ENCODE assay signal across 8 mouse cellular contexts in the genomic region with DNA sequence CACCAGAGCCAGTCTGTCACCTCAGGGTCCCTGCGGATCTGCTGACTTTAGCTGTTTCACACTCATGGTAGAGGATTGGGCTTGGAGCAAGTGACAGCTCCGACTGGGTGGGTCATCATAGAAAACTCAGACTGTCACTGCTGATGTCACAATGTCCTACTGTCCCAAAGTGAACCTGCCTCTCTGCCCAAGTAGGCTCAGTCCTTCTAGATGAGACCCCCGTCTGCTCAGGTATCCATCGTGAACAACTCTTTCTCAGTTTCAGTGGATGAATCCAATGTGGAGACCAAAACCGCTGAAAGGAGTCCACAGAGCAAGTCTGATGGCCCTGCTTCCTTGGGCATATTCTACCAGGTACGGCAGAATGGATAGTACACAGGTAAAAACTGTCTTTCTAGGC. TPM values are rescaled to one million over a fixed set of nuclear protein-coding genes. Genes with fewer than 3 reads are reported as not detected.
DNase-seq lines count a peak whose midpoint lies in the region; ATAC-seq lines count a peak whose summit lies in the region.

Gene Dcun1d1 (minus strand): TSS at position 101 of the 400 bp plus-strand sequence.

- H3K27ac ChIP-seq in embryonic facial prominence, embryonic 11.5 days (replicated peaks; ENCODE audit: low read depth, low read length) = no peak within 1 kb of the TSS
- no peak within 1 kb of the TSS for H3K27ac ChIP-seq in heart, embryonic 14.5 days (replicated peaks in 1 of 2; ENCODE audit: control insufficient read depth in 1 of 2, insufficient read depth in 1 of 2, low read depth in 2 of 2, low read length in 2 of 2)
- no peak within 1 kb of the TSS for H3K27ac ChIP-seq in neural tube, embryonic 12.5 days

- H3K4me3 ChIP-seq in embryonic facial prominence, embryonic 11.5 days (ENCODE audit: low read depth, low read length) = no peak within 1 kb of the TSS
- no peak within 1 kb of the TSS for H3K4me3 ChIP-seq in heart, embryonic 14.5 days (ENCODE audit: control insufficient read depth in 1 of 2, insufficient read depth in 1 of 2, low read depth in 1 of 2, low read length in 2 of 2)
- H3K4me3 ChIP-seq in neural tube, embryonic 12.5 days = no peak within 1 kb of the TSS

- no peak for DNase-seq in left cerebral cortex, adult 18-20 months (ENCODE audit: low spot score in 2 of 2)
- DNase-seq in left cerebral cortex, adult 11 months (ENCODE audit: low spot score) = no peak
- no peak for DNase-seq in embryonic facial prominence, embryonic 11.5 days (ENCODE audit: low spot score)
- DNase-seq in left cerebral cortex, postnatal 25 days (ENCODE audit: low spot score in 2 of 2) = no peak
- DNase-seq in cerebellum, postnatal 25 days = no peak
- DNase-seq in Muller cell, postnatal 12 days (ENCODE audit: inconsistent ontology term) = no peak

- no peak for ATAC-seq in embryonic facial prominence, embryonic 11.5 days (replicated peaks; ENCODE audit: insufficient number of reproducible peaks, low FRiP score, low TSS enrichment, low read depth)
- no peak for ATAC-seq in heart, embryonic 14.5 days (ENCODE audit: insufficient number of reproducible peaks, insufficient read depth, low FRiP score, low read depth)
- no peak for ATAC-seq in neural tube, embryonic 12.5 days (ENCODE audit: low FRiP score, low read depth)

- H3K4me2 ChIP-seq in embryonic facial prominence, embryonic 11.5 days (ENCODE audit: low read depth, low read length) = no peak within 1 kb of the TSS
- H3K4me2 ChIP-seq in heart, embryonic 14.5 days (ENCODE audit: low read length) = no peak within 1 kb of the TSS
- H3K4me2 ChIP-seq in neural tube, embryonic 12.5 days (replicated peaks) = no peak within 1 kb of the TSS

- 83% methylated on average over 6 of the region's 6 CpGs for WGBS in embryonic facial prominence, embryonic 11.5 days
- 90% methylated on average over 6 of the region's 6 CpGs for WGBS in heart, embryonic 14.5 days
- WGBS in neural tube, embryonic 12.5 days = 96% methylated on average over 6 of the region's 6 CpGs

- no peaks in the 10 kb centered on the region for H3K27me3 ChIP-seq in embryonic facial prominence, embryonic 11.5 days (ENCODE audit: control insufficient read depth, insufficient read depth, low read length)
- H3K27me3 ChIP-seq in heart, embryonic 14.5 days (ENCODE audit: control insufficient read depth, insufficient read depth, low read length) = no peaks in the 10 kb centered on the region
- H3K27me3 ChIP-seq in neural tube, embryonic 12.5 days (replicated peaks) = no peaks in the 10 kb centered on the region

- H3K9me3 ChIP-seq in embryonic facial prominence, embryonic 11.5 days (replicated peaks; ENCODE audit: control insufficient read depth, low read length) = no peaks in the 10 kb centered on the region
- no peaks in the 10 kb centered on the region for H3K9me3 ChIP-seq in heart, embryonic 14.5 days (ENCODE audit: control insufficient read depth, low read length)
- no peaks in the 10 kb centered on the region for H3K9me3 ChIP-seq in neural tube, embryonic 12.5 days

- H3K4me1 ChIP-seq in embryonic facial prominence, embryonic 11.5 days (ENCODE audit: control insufficient read depth, insufficient read depth, low read length) = no peaks in the 10 kb centered on the region
- peaks cover 7 to 8% of the 10 kb centered on the region in 2 experiments for H3K4me1 ChIP-seq in heart, embryonic 14.5 days (ENCODE audit: control insufficient read depth in 2 of 2, insufficient read depth in 2 of 2, low read length in 2 of 2)
- H3K4me1 ChIP-seq in neural tube, embryonic 12.5 days = peaks cover 9% of the 10 kb centered on the region; the same call in 1 of the 2 replicates

- H3K9ac ChIP-seq in embryonic facial prominence, embryonic 11.5 days (replicated peaks; ENCODE audit: low read length) = no peak within 1 kb of the TSS
- H3K9ac ChIP-seq in heart, embryonic 14.5 days (ENCODE audit: low read length) = no peak within 1 kb of the TSS
- H3K9ac ChIP-seq in neural tube, embryonic 12.5 days = no peak within 1 kb of the TSS

- no peaks in the 10 kb centered on the region for H3K36me3 ChIP-seq in embryonic facial prominence, embryonic 11.5 days (replicated peaks; ENCODE audit: control insufficient read depth, insufficient read depth, low read depth, low read length)
- H3K36me3 ChIP-seq in heart, embryonic 14.5 days (ENCODE audit: control insufficient read depth, insufficient read depth, low read length) = peaks cover 9% of the 10 kb centered on the region; the same call in 1 of the 2 replicates
- no peaks in the 10 kb centered on the region for H3K36me3 ChIP-seq in neural tube, embryonic 12.5 days

- intact Hi-C loops in left cerebral cortex, postnatal 25 days (cut with DNase I) = loop anchor here (10.0 kb wide), 1 partner anchor 183 kb away; the partner anchor contains the start of gene Atp11b

RNA-seq across cellular contexts. Expression of gene Dcun1d1, which starts in this region (rescaled TPM):
- total RNA-seq in left cerebral cortex, adult 18-20 months (2021) = 10 to 100 TPM; 71.7 to 75.0 TPM
- 112 and 119 TPM in 2 replicates for polyA plus RNA-seq in embryonic facial prominence, embryonic 11.5 days (2014; fragmentation: Nextera tagmentation; extraction: Ambion mirVana)
- 81.2 and 86.0 TPM in 2 replicates for polyA plus RNA-seq in heart, embryonic 14.5 days (2014; fragmentation: Nextera tagmentation; extraction: Ambion mirVana)
- total RNA-seq in left cerebral cortex, postnatal 25 days (2021) = 10 to 100 TPM; 71.0 to 77.6 TPM
- polyA plus RNA-seq in neural tube, embryonic 12.5 days (2016; fragmentation: Nextera tagmentation; extraction: Ambion mirVana) = 97.1 and 98.6 TPM in 2 replicates
